ENCODE assay signal across 50 mouse cellular contexts in genomic region chr3:92764965-92765364, GRCm38 (mm10). TPM values are rescaled to one million over a fixed set of nuclear protein-coding genes. Genes with fewer than 3 reads are reported as not detected.
"Had no signal": no experiment of that assay in that cellular context is flagged by ENCODE, and none has a peak within 500 bp of the region (broad histone marks: within the 10 kb centered on the region; RNA-seq: fewer than 3 reads in every experiment).

Gene Lce1h, minus strand, starts transcription at chr3:92765065.

- H3K27ac ChIP-seq: heart, adult 2 months; heart, embryonic 10.5 days; heart, embryonic 13.5 days; heart, embryonic 15.5 days; hindbrain, embryonic 10.5 days; hindbrain, embryonic 13.5 days; hindbrain, embryonic 14.5 days; hindbrain, embryonic 15.5 days; intestine, embryonic 15.5 days; kidney, embryonic 15.5 days; kidney, postnatal 0 days; layer of hippocampus, adult 2 months had no signal

- ATAC-seq: hindbrain, embryonic 16.5 days; inflammation-experienced regulatory T-cells, adult 6 months; intestine, embryonic 15.5 days; intestine, embryonic 16.5 days; intestine, postnatal 0 days had no signal

- H3K27me3 ChIP-seq: heart, embryonic 12.5 days; heart, embryonic 13.5 days; heart, embryonic 15.5 days; hindbrain, embryonic 13.5 days; hindbrain, embryonic 15.5 days; intestine, embryonic 15.5 days; kidney, embryonic 15.5 days had no signal

- H3K9me3 ChIP-seq: heart, embryonic 10.5 days; heart, embryonic 12.5 days; heart, embryonic 13.5 days; heart, embryonic 15.5 days; hindbrain, embryonic 10.5 days; hindbrain, embryonic 13.5 days; hindbrain, embryonic 15.5 days; intestine, embryonic 15.5 days; kidney, embryonic 15.5 days had no signal

- H3K36me3 ChIP-seq: heart, embryonic 10.5 days; heart, embryonic 12.5 days; heart, embryonic 13.5 days; heart, embryonic 15.5 days; hindbrain, embryonic 10.5 days; hindbrain, embryonic 13.5 days; hindbrain, embryonic 15.5 days; intestine, embryonic 15.5 days; kidney, embryonic 15.5 days had no signal

- H3K4me1 ChIP-seq: heart, embryonic 10.5 days; heart, embryonic 12.5 days; heart, embryonic 13.5 days; heart, embryonic 15.5 days; hindbrain, embryonic 10.5 days; hindbrain, embryonic 13.5 days; hindbrain, embryonic 15.5 days; intestine, embryonic 15.5 days; kidney, embryonic 15.5 days had no signal

- H3K9ac ChIP-seq: heart, embryonic 12.5 days; heart, embryonic 13.5 days; heart, embryonic 15.5 days; hindbrain, embryonic 13.5 days; hindbrain, embryonic 14.5 days; hindbrain, embryonic 15.5 days; intestine, embryonic 15.5 days; kidney, embryonic 15.5 days had no signal

- H3K4me2 ChIP-seq: heart, embryonic 11.5 days; heart, embryonic 12.5 days; heart, embryonic 13.5 days; heart, embryonic 15.5 days; hindbrain, embryonic 13.5 days; hindbrain, embryonic 14.5 days; hindbrain, embryonic 15.5 days; intestine, embryonic 15.5 days; kidney, embryonic 15.5 days had no signal

- H3K4me3 ChIP-seq: heart, adult 2 months; heart, embryonic 10.5 days; heart, embryonic 12.5 days; heart, embryonic 13.5 days; heart, embryonic 15.5 days; hindbrain, embryonic 10.5 days; hindbrain, embryonic 13.5 days; hindbrain, embryonic 15.5 days; intestine, embryonic 15.5 days; kidney, embryonic 15.5 days; layer of hippocampus, adult 2 months had no signal

- DNase-seq: heart, adult 2 months; heart, postnatal 10 days; heart, postnatal 14 days; heart, postnatal 36 days; heart, postnatal 4 days; kidney, adult 11 months; kidney, adult 18-20 months; kidney, adult 2 months; kidney, adult 8-10 months; kidney, adult 9 months; kidney, postnatal 10 days; kidney, postnatal 14 days; kidney, postnatal 25 days; kidney, postnatal 36 days; kidney, postnatal 4 days; layer of hippocampus, adult 9-11 months; layer of hippocampus, postnatal 36 days had no signal

RNA-seq across cellular contexts. Expression of gene Lce1h, which starts in this region (rescaled TPM):
- total RNA-seq: heart, adult 2 months; heart, adult 8-10 months; heart, postnatal 10 days; heart, postnatal 14 days; heart, postnatal 25 days; heart, postnatal 36 days; heart, postnatal 4 days; hematopoietic stem cell, adult 5-6 weeks; layer of hippocampus, adult 18-20 months; layer of hippocampus, adult 2 months; layer of hippocampus, adult 8-10 months; layer of hippocampus, postnatal 10 days; layer of hippocampus, postnatal 14 days; layer of hippocampus, postnatal 25 days; layer of hippocampus, postnatal 36 days had no signal
- polyA plus RNA-seq: heart, adult 2 months; heart, embryonic 10.5 days; heart, embryonic 11.5 days; heart, embryonic 12.5 days; heart, embryonic 13.5 days; heart, embryonic 14.5 days; heart, embryonic 15.5 days; heart, embryonic 16.5 days; heart, postnatal 0 days; hindbrain, embryonic 10.5 days; hindbrain, embryonic 11.5 days; hindbrain, embryonic 13.5 days; hindbrain, embryonic 14.5 days; hindbrain, embryonic 15.5 days; hindbrain, embryonic 16.5 days; inflammation-experienced regulatory T-cells, adult 6 months; intestine, embryonic 14.5 days; intestine, embryonic 15.5 days; intestine, embryonic 16.5 days; intestine, postnatal 0 days; kidney, adult 2 months; kidney, embryonic 14.5 days; kidney, embryonic 15.5 days; kidney, embryonic 16.5 days; kidney, postnatal 0 days; large intestine, adult 2 months had no signal
